Mouse (Mus musculus): Measurements from ENCODE around the gene Dhrs3. TPM values are rescaled to one million over a fixed set of nuclear protein-coding genes. Genes with fewer than 3 reads are reported as not detected.
A peak's percentile ranks its signal among the peaks of the same experiment; 100 is the strongest.

Dhrs3 gene
- polyA plus RNA-seq, 1 experiment from 2014 or later: 33.9 TPM

- Histone ChIP-seq H3K27ac (peak overlapping the region; percentile 54; the same call in 1 of the 2 replicates), H3K4me3 (no peak overlapping the region)
- 47% methylated on average over 8 of the region's 8 CpGs for WGBS (ENCODE audit: insufficient replicate concordance)
Observed at GRCm38 (mm10) chr4:144960188-144960904, 67.7 kb downstream of the Dhrs3 start.

GRCm38 (mm10) chr4:144961232-144961631 lies 68.6 kb downstream of the Dhrs3 start:
- Histone ChIP-seq H3K4me3 (no peak overlapping the region), H3K9ac (no peak overlapping the region), H3K27ac (peak overlapping the region; percentile 54; the same call in 1 of the 2 replicates), H3K4me2 (no peak overlapping the region), H3K9me3 (replicated peaks) (no peaks in the 10 kb centered on the region), H3K27me3 (replicated peaks) (no peaks in the 10 kb centered on the region; the same call in 1 of the 2 replicates), H3K36me3 (no peaks in the 10 kb centered on the region), H3K4me1 (peaks cover 23% of the 10 kb centered on the region; the same call in 1 of the 2 replicates)
- WGBS (ENCODE audit: insufficient replicate concordance): 80% methylated on average over 4 of the region's 4 CpGs
- ATAC-seq: no peak

More at GRCm38 (mm10) chr4:144960188-144960904, 67.7 kb downstream of the Dhrs3 start:
- peak; percentile 74 for ATAC-seq
- Histone ChIP-seq H3K36me3 (no peaks in the 10 kb centered on the region), H3K4me2 (no peak overlapping the region), H3K9ac (no peak overlapping the region), H3K27me3 (replicated peaks) (no peaks in the 10 kb centered on the region; the same call in 1 of the 2 replicates), H3K4me1 (peaks cover 23% of the 10 kb centered on the region; the same call in 1 of the 2 replicates), H3K9me3 (replicated peaks) (no peaks in the 10 kb centered on the region)

- peaks cover 23% of the 10 kb centered on the region; the same call in 1 of the 2 replicates for H3K4me1 ChIP-seq
- H3K9ac ChIP-seq: no peak overlapping the region
- H3K27me3 ChIP-seq (replicated peaks): no peaks in the 10 kb centered on the region; the same call in 1 of the 2 replicates
- H3K9me3 ChIP-seq (replicated peaks): no peaks in the 10 kb centered on the region
- H3K36me3 ChIP-seq: no peaks in the 10 kb centered on the region
- H3K4me3 ChIP-seq: no peak overlapping the region
- ATAC-seq: no peak
- H3K4me2 ChIP-seq: no peak overlapping the region
- no peak overlapping the region for H3K27ac ChIP-seq
- 81% methylated on average over 3 of the region's 3 CpGs for WGBS (ENCODE audit: insufficient replicate concordance)
Observed at GRCm38 (mm10) chr4:144961696-144962095, 69.1 kb downstream of the Dhrs3 start.

- Histone ChIP-seq H3K4me3 (no peak overlapping the region), H3K27ac (no peak overlapping the region), H3K27me3 (replicated peaks) (no peaks in the 10 kb centered on the region; the same call in 1 of the 2 replicates), H3K9me3 (replicated peaks) (no peaks in the 10 kb centered on the region), H3K4me2 (no peak overlapping the region), H3K9ac (no peak overlapping the region), H3K36me3 (peaks cover 10% of the 10 kb centered on the region; the same call in 1 of the 2 replicates), H3K4me1 (0 out of 2 replicates have a peak, but pooled peaks cover 15% of the 10 kb centered on the region)
- 69% methylated on average over 2 of the region's 2 CpGs for whole genome bisulfite sequencing (ENCODE audit: insufficient replicate concordance)
- no peak for ATAC-seq
Observed at GRCm38 (mm10) chr4:144965255-144965654, 72.6 kb downstream of the Dhrs3 start.

GRCm38 (mm10) chr4:144968371-144968770 lies 75.7 kb downstream of the Dhrs3 start:
- Histone ChIP-seq H3K9me3 (replicated peaks) (no peaks in the 10 kb centered on the region), H3K36me3 (peaks cover 13% of the 10 kb centered on the region), H3K4me1 (0 out of 2 replicates have a peak, but pooled peaks cover 8% of the 10 kb centered on the region), H3K4me3 (no peak overlapping the region), H3K4me2 (no peak overlapping the region), H3K27ac (no peak overlapping the region), H3K9ac (no peak overlapping the region), H3K27me3 (replicated peaks) (no peaks in the 10 kb centered on the region)
- 97% methylated on average over 3 of the region's 3 CpGs for WGBS (ENCODE audit: insufficient replicate concordance)
- no peak for ATAC-seq

GRCm38 (mm10) chr4:144969030-144969429 lies 76.4 kb downstream of the Dhrs3 start:
- H3K9ac ChIP-seq: no peak overlapping the region
- no peak for ATAC-seq
- H3K4me1 ChIP-seq: 0 out of 2 replicates have a peak, but pooled peaks cover 2% of the 10 kb centered on the region
- 64% methylated on average over 6 of the region's 6 CpGs for whole genome bisulfite sequencing (ENCODE audit: insufficient replicate concordance)
- H3K27ac ChIP-seq: no peak overlapping the region
- no peak overlapping the region for H3K4me2 ChIP-seq
- no peaks in the 10 kb centered on the region for H3K9me3 ChIP-seq (replicated peaks)
- peaks cover 13% of the 10 kb centered on the region for H3K36me3 ChIP-seq
- no peak overlapping the region for H3K4me3 ChIP-seq
- H3K27me3 ChIP-seq (replicated peaks): no peaks in the 10 kb centered on the region

- H3K4me3 ChIP-seq: no peak overlapping the region
- H3K27me3 ChIP-seq (replicated peaks): no peaks in the 10 kb centered on the region
- WGBS (ENCODE audit: insufficient replicate concordance): 79% methylated on average over 2 of the region's 2 CpGs
- H3K4me2 ChIP-seq: no peak overlapping the region
- H3K36me3 ChIP-seq: peaks cover 28% of the 10 kb centered on the region
- no peak overlapping the region for H3K9ac ChIP-seq
- no peak for ATAC-seq
- H3K4me1 ChIP-seq: no peaks in the 10 kb centered on the region
- H3K9me3 ChIP-seq (replicated peaks): no peaks in the 10 kb centered on the region
- H3K27ac ChIP-seq: no peak overlapping the region
Observed at GRCm38 (mm10) chr4:144971048-144971447, 78.4 kb downstream of the Dhrs3 start.

- no peaks in the 10 kb centered on the region for H3K4me1 ChIP-seq
- H3K36me3 ChIP-seq: peaks cover 34% of the 10 kb centered on the region
- no peak overlapping the region for H3K4me2 ChIP-seq
- WGBS (ENCODE audit: insufficient replicate concordance): 75% methylated on average over 6 of the region's 6 CpGs
- no peak overlapping the region for H3K9ac ChIP-seq
- ATAC-seq: no peak
- no peak overlapping the region for H3K4me3 ChIP-seq
- H3K27me3 ChIP-seq (replicated peaks): no peaks in the 10 kb centered on the region
- H3K27ac ChIP-seq: no peak overlapping the region
- no peaks in the 10 kb centered on the region for H3K9me3 ChIP-seq (replicated peaks)
Observed at GRCm38 (mm10) chr4:144972948-144973720, 80.5 kb downstream of the Dhrs3 start.

DNA sequence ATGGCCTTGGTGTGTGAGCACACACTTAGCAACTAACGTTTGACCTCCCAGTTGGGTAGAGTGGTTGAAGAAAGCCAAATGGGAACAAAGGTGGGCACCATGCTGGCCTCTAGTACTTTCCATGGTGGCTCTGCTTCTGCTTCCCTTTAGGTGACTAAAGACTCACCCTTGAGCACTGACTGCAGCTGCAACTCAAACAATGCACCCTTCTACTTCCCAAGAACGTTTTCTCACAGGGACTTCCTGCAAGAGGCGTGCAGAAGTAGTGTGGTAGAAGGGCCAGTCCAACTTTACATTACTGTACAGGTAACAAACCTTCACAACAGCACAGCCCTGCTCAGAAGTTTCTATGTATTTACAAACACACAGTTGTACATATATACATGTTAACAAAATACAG lies 81.8 kb downstream of the Dhrs3 start:
- no peak for ATAC-seq
- no peak overlapping the region for H3K9ac ChIP-seq
- WGBS (ENCODE audit: insufficient replicate concordance): 68% methylated on average over 3 of the region's 3 CpGs
- H3K27me3 ChIP-seq (replicated peaks): no peaks in the 10 kb centered on the region
- H3K4me3 ChIP-seq: no peak overlapping the region
- H3K36me3 ChIP-seq: peaks cover 32% of the 10 kb centered on the region
- H3K27ac ChIP-seq: no peak overlapping the region
- H3K9me3 ChIP-seq (replicated peaks): no peaks in the 10 kb centered on the region
- H3K4me1 ChIP-seq: no peaks in the 10 kb centered on the region
- H3K4me2 ChIP-seq: no peak overlapping the region

- no peak overlapping the region for H3K9ac ChIP-seq
- WGBS (ENCODE audit: insufficient replicate concordance): 85% methylated on average over 2 of the region's 2 CpGs
- H3K4me1 ChIP-seq: peaks cover 9% of the 10 kb centered on the region; the same call in 1 of the 2 replicates
- H3K9me3 ChIP-seq (replicated peaks): no peaks in the 10 kb centered on the region
- no peaks in the 10 kb centered on the region for H3K27me3 ChIP-seq (replicated peaks)
- ATAC-seq: no peak
- no peak overlapping the region for H3K4me3 ChIP-seq
- peaks cover 23% of the 10 kb centered on the region for H3K36me3 ChIP-seq
- no peak overlapping the region for H3K4me2 ChIP-seq
- H3K27ac ChIP-seq: no peak overlapping the region
Observed at GRCm38 (mm10) chr4:144975505-144975904, 82.9 kb downstream of the Dhrs3 start.

GRCm38 (mm10) chr4:144977057-144977456 lies 84.4 kb downstream of the Dhrs3 start:
- 54% methylated on average over 1 of the region's 1 CpGs for WGBS (ENCODE audit: insufficient replicate concordance)
- Histone ChIP-seq H3K27ac (no peak overlapping the region), H3K27me3 (replicated peaks) (no peaks in the 10 kb centered on the region), H3K4me3 (no peak overlapping the region), H3K36me3 (peaks cover 21% of the 10 kb centered on the region; the same call in 1 of the 2 replicates), H3K9ac (no peak overlapping the region), H3K9me3 (replicated peaks) (no peaks in the 10 kb centered on the region), H3K4me1 (peaks cover 24% of the 10 kb centered on the region), H3K4me2 (no peak overlapping the region)
- ATAC-seq: no peak

All from liver, embryonic 12.5 days (tissue).